Mouse (Mus musculus): ENCODE results near the gene Tdp1. TPM values are rescaled to one million over a fixed set of nuclear protein-coding genes. Genes with fewer than 3 reads are reported as not detected.

Gene Tdp1
- polyA plus RNA-seq, 1 experiment from 2014 or later = 82.9 TPM

DNA sequence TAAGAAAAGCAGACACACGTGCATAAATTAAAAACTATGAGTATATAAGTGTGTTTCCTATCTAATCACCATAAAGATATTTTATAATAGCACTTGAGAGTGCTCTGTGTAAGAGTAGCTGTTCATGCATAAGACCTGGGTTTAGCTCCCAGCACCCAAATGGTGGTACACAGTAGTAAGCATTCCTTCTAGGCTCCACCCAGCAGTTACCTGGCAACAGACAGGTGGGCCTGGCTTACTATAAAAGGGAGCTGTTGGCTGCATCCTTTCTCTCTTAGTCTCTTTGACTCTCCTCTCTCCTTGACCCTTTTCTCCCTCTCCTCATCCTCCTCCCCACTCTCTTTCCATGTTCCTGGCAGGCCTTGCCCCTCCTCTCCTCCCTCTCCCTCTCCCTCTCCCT, 15.5 kb upstream of the Tdp1 start:
- Histone ChIP-seq H3K9ac (no peak overlapping the region), H3K4me1 (ENCODE audit: insufficient read depth) (no peaks in the 10 kb centered on the region), H3K27ac (ENCODE audit: low read depth) (no peak overlapping the region), H3K9me3 (ENCODE audit: low read depth, low read length) (no peaks in the 10 kb centered on the region), H3K36me3 (ENCODE audit: insufficient read depth) (no peaks in the 10 kb centered on the region), H3K27me3 (ENCODE audit: insufficient read depth, low read length) (no peaks in the 10 kb centered on the region), H3K4me2 (no peak overlapping the region), H3K4me3 (ENCODE audit: low read depth, low read length) (no peak overlapping the region)
- DNase-seq (no peak), ATAC-seq (ENCODE audit: insufficient read depth) (no peak)
- TF ChIP-seq CTCF (IDR thresholded peaks at IDR 0.05; ENCODE audit: low read depth) = no peak
- WGBS = 85% methylated on average over 1 of the region's 1 CpGs

DNA sequence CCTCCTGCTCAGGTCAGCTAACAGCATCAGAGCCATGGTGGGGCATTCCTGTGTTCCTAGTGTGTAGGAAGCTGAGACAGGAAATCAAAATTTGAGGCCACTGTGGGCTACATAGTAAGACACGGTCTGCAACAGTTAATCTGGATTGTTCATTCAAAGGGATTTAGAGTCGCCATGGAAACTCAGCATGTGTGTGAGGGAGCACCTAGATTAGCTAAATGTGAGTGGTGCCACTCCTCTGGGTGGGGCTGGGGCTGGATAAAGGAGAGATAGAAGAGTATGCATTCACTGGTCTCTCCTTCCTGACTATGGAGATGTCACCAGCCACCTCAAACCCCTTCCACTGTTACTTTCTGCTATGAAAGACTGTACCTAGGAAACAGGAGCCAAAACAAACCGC, 10.9 kb upstream of the Tdp1 start:
- Histone ChIP-seq H3K27me3 (ENCODE audit: insufficient read depth, low read length) (no peaks in the 10 kb centered on the region), H3K36me3 (ENCODE audit: insufficient read depth) (no peaks in the 10 kb centered on the region), H3K4me2 (no peak overlapping the region), H3K9me3 (ENCODE audit: low read depth, low read length) (no peaks in the 10 kb centered on the region), H3K4me1 (ENCODE audit: insufficient read depth) (no peaks in the 10 kb centered on the region), H3K9ac (no peak overlapping the region), H3K4me3 (ENCODE audit: low read depth, low read length) (no peak overlapping the region), H3K27ac (ENCODE audit: low read depth) (no peak overlapping the region)
- TF ChIP-seq CTCF (IDR thresholded peaks at IDR 0.05; ENCODE audit: low read depth) = no peak
- DNase-seq (no peak), ATAC-seq (ENCODE audit: insufficient read depth) (no peak)
- 61% methylated on average over 3 of the region's 3 CpGs for WGBS

DNA sequence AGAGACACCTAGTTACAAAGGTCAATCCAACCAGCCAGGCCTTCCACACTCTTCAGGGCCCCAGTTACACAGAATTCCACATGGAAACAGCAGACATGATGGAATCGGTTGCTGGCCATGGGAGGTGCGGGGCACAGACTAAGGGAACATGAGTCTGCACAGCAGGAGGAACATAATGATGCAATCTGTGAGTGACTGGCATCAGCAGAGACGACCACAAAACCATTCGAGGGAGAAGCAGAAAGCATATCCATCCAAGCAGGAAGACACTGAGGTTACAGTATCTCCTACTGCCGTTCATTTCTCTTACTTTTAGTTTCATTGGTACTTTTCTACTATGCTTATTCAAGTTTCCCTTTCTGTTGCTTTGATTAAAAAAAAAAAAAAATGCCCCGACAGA, 9.7 kb upstream of the Tdp1 start:
- no peak for ATAC-seq (ENCODE audit: insufficient read depth)
- no peak overlapping the region for H3K9ac ChIP-seq
- H3K4me1 ChIP-seq (ENCODE audit: insufficient read depth) = no peaks in the 10 kb centered on the region
- 84% methylated on average over 6 of the region's 6 CpGs for WGBS
- TF ChIP-seq CTCF (IDR thresholded peaks at IDR 0.05; ENCODE audit: low read depth) = no peak
- H3K27ac ChIP-seq (ENCODE audit: low read depth) = no peak overlapping the region
- H3K4me3 ChIP-seq (ENCODE audit: low read depth, low read length) = no peak overlapping the region
- DNase-seq = no peak
- H3K4me2 ChIP-seq = no peak overlapping the region
- H3K36me3 ChIP-seq (ENCODE audit: insufficient read depth) = no peaks in the 10 kb centered on the region
- no peaks in the 10 kb centered on the region for H3K27me3 ChIP-seq (ENCODE audit: insufficient read depth, low read length)
- no peaks in the 10 kb centered on the region for H3K9me3 ChIP-seq (ENCODE audit: low read depth, low read length)

DNA sequence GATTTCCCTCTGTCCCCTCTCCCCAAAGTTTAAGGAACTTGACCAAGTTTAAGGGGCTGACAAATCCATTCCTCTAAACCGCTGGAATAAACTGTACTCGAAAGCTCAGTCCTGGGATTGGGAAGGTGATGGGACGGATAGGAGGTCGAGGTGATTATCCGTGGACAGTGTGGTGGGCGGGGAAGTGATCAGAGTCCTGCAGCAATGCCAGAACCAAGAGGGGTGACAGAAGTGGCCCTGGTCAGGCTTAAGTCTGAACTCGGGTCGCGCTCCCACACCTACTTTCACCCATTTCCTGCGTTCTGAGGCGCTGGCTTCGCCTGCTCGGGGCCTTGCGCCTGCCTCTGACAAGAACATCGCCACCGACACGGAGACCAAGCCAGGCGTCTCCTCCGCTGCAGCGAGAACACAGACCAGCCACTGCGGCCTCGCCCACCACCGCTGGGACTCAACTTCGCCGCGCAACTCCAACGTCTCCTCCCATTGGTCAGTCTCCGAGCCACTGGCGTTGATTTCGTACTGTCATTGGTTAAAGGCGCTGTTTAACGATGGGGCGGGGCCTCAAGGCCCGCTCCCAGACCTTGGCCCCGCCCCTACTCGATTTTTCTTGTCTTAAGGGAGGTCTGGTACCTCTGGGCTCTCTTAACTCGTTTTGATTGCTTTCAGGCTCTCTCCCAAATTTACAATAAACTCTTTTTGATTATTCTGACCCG, 1.2 kb upstream of the Tdp1 start:
- Histone ChIP-seq H3K27ac (ENCODE audit: low read depth) (peak overlapping the region; percentile 89), H3K4me1 (ENCODE audit: insufficient read depth) (peaks cover 4% of the 10 kb centered on the region; the same call in 1 of the 2 replicates), H3K9ac (peak overlapping the region; percentile 82), H3K27me3 (ENCODE audit: insufficient read depth, low read length) (no peaks in the 10 kb centered on the region), H3K4me2 (peak overlapping the region; percentile 86), H3K4me3 (ENCODE audit: low read depth, low read length) (peak overlapping the region; percentile 83), H3K36me3 (ENCODE audit: insufficient read depth) (no peaks in the 10 kb centered on the region; the same call in 1 of the 2 replicates), H3K9me3 (ENCODE audit: low read depth, low read length) (no peaks in the 10 kb centered on the region)
- under 1% methylated on average over 38 of the region's 38 CpGs for WGBS
- DNase-seq (peak; percentile 99), ATAC-seq (ENCODE audit: insufficient read depth) (peak; percentile 94)
- TF ChIP-seq CTCF (IDR thresholded peaks at IDR 0.05; ENCODE audit: low read depth) = no peak

DNA sequence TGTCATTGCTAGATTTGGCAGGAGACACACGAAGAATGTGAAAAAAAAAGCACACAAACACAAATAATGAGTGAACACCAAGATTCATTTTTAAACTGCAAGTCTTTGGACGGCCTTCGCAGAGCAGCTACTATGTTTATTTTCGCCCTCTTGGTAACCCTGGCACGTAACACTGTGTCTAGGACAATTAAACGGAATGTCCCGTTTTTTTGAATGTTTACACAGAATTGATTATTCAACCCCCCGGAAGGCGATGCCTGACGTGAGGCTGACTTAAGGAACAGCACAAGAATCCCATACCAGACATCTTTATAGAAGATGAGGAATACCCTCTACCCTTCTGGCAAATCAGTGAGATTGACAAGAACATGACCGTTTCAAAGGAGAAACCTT, 608 bp upstream of the Tdp1 start:
- Histone ChIP-seq H3K9ac (peak overlapping the region; percentile 82), H3K9me3 (ENCODE audit: low read depth, low read length) (no peaks in the 10 kb centered on the region), H3K27me3 (ENCODE audit: insufficient read depth, low read length) (no peaks in the 10 kb centered on the region), H3K36me3 (ENCODE audit: insufficient read depth) (no peaks in the 10 kb centered on the region; the same call in 1 of the 2 replicates), H3K4me2 (peak overlapping the region; percentile 86), H3K4me3 (ENCODE audit: low read depth, low read length) (peak overlapping the region; percentile 83), H3K4me1 (ENCODE audit: insufficient read depth) (peaks cover 4% of the 10 kb centered on the region; the same call in 1 of the 2 replicates), H3K27ac (ENCODE audit: low read depth) (peak overlapping the region; percentile 89)
- DNase-seq (peak; percentile 68), ATAC-seq (ENCODE audit: insufficient read depth) (peak; percentile 32)
- TF ChIP-seq CTCF (IDR thresholded peaks at IDR 0.05; ENCODE audit: low read depth) = no peak
- WGBS = under 1% methylated on average over 11 of the region's 11 CpGs

DNA sequence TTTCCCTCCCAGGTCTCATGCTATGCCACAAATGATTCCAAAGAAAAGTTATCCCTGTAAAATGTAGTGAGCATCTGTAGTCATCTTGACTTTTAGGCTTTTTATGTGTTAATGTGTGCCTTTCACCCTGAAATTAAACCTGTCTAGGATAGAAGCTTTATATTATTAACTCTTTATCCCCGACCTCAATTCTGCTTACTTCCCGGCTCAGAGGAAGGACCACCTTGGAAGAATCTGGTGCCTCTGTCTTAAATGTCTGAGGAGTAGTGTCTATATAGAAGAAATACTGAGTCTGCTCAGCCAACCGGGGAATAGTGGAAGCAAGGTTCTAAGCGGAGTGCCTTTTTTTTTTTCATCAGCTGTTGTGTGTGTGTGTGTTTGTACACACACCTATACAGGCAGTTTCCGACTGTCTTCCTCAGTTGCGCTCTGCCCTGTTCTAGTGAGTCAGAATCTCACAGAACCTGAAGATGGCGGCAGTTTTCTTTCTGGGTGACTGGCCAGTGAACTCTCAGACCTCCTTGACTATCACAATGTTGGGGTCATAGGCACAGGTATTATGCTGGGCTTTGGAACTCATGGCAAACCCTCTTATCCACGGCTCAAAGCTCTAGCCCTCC, 1.1 kb downstream of the Tdp1 start:
- peaks cover 4% of the 10 kb centered on the region; the same call in 1 of the 2 replicates for H3K4me1 ChIP-seq (ENCODE audit: insufficient read depth)
- H3K36me3 ChIP-seq (ENCODE audit: insufficient read depth) = peaks cover 4% of the 10 kb centered on the region; the same call in 1 of the 2 replicates
- peak overlapping the region; percentile 83 for H3K4me3 ChIP-seq (ENCODE audit: low read depth, low read length)
- DNase-seq (peak; percentile 16), ATAC-seq (ENCODE audit: insufficient read depth) (no peak)
- H3K9ac ChIP-seq = peak overlapping the region; percentile 82
- H3K4me2 ChIP-seq = peak overlapping the region; percentile 86
- 0 out of 2 replicates have a peak overlapping the region, but pooled peaks have one; percentile 89 for H3K27ac ChIP-seq (ENCODE audit: low read depth)
- no peaks in the 10 kb centered on the region for H3K9me3 ChIP-seq (ENCODE audit: low read depth, low read length)
- H3K27me3 ChIP-seq (ENCODE audit: insufficient read depth, low read length) = no peaks in the 10 kb centered on the region
- WGBS = 30% methylated on average over 8 of the region's 8 CpGs
- TF ChIP-seq CTCF (IDR thresholded peaks at IDR 0.05; ENCODE audit: low read depth) = no peak

DNA sequence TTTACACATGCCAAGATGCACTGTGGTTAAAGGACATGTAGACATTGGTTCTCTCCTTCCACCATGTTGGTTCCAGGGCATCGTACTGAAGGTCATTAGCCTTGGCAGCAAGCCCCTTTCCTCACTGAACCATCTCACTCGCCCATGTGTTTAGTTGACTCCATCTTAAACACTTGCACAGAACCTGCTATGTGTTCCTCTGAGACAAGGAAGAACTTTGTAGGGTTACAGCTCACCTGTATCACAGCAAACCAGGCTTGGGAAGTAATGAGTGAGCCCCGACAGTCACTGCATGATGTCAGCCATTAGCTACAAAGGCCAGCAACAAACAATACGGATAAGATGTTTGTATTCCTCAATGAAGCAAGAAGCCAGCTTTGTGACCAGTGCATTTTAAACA, 13.5 kb downstream of the Tdp1 start:
- H3K36me3 ChIP-seq (ENCODE audit: insufficient read depth) = peaks cover 75% of the 10 kb centered on the region

More for the DNA sequence above, 13.5 kb downstream of the Tdp1 start:
- Histone ChIP-seq H3K9ac (no peak overlapping the region), H3K27me3 (ENCODE audit: insufficient read depth, low read length) (no peaks in the 10 kb centered on the region), H3K4me1 (ENCODE audit: insufficient read depth) (no peaks in the 10 kb centered on the region), H3K4me2 (no peak overlapping the region), H3K27ac (ENCODE audit: low read depth) (no peak overlapping the region), H3K4me3 (ENCODE audit: low read depth, low read length) (no peak overlapping the region), H3K9me3 (ENCODE audit: low read depth, low read length) (no peaks in the 10 kb centered on the region)
- 86% methylated on average over 4 of the region's 4 CpGs for WGBS
- ATAC-seq (ENCODE audit: insufficient read depth) (no peak), DNase-seq (no peak)
- TF ChIP-seq CTCF (IDR thresholded peaks at IDR 0.05; ENCODE audit: low read depth) = no peak
